Comparison of ENCODE assay signal across 8 mouse cellular contexts in the genomic region with DNA sequence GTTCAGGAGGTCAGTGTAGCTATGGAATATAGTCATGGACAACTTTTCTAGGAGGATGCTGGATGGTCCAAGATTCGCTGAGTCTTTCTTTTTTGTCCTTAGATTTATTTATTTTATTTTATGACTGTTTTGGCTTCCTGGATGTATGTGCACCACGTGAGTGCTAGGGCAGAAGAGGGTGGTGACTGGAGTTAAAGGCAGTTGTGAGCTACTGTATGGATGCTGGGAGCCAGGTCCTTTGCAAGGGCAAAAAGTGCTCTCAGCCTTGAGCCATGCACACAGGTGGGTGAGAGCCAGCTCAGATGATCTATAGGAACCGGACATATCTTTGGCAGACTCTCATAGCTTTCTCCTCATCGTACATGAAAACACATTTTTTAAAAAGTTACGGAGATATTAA. TPM values are rescaled to one million over a fixed set of nuclear protein-coding genes. Genes with fewer than 3 reads are reported as not detected.
DNase-seq lines count a peak whose midpoint lies in the region; ATAC-seq and TF ChIP-seq lines count a peak whose summit lies in the region.

No protein-coding gene starts in this region.

- TF ChIP-seq EP300 in liver, postnatal 0 days (IDR thresholded peaks at IDR 0.05; ENCODE audit: low read depth): no peak

- ATAC-seq in heart, embryonic 13.5 days (ENCODE audit: extremely low read depth, insufficient number of reproducible peaks, low FRiP score, low TSS enrichment): no peak
- no peak for ATAC-seq in forebrain, postnatal 0 days
- ATAC-seq in liver, postnatal 0 days: no peak

- intact Hi-C loops in left cerebral cortex, postnatal 36 days (cut with DNase I): no loop called here

- no peak for DNase-seq in heart, adult 9 months (ENCODE audit: low spot score in 2 of 2)
- DNase-seq in ES-E14 (ENCODE audit: low read depth, low spot score) (no peak), adipocyte (ENCODE audit: low spot score) (no peak)
- DNase-seq in forebrain, postnatal 0 days: no peak
- no peak for DNase-seq in liver, postnatal 0 days
- DNase-seq in frontal cortex, postnatal 10 days (ENCODE audit: low spot score in 2 of 2): no peak
- DNase-seq in left cerebral cortex, postnatal 36 days (ENCODE audit: low spot score in 2 of 2): no peak

- H3K27ac ChIP-seq in heart, embryonic 13.5 days (replicated peaks): peak overlapping the region; percentile 70; the same call in 1 of the 2 replicates
- H3K27ac ChIP-seq in ES-E14 (ENCODE audit: insufficient read depth, low read depth, low read length, poor library complexity, severe bottlenecking): no peak overlapping the region
- no peak overlapping the region for H3K27ac ChIP-seq in forebrain, postnatal 0 days (ENCODE audit: low read depth, low read length)
- no peak overlapping the region for H3K27ac ChIP-seq in liver, postnatal 0 days (ENCODE audit: low read depth)

- H3K9me3 ChIP-seq in heart, embryonic 13.5 days: no peaks in the 10 kb centered on the region
- no peaks in the 10 kb centered on the region for H3K9me3 ChIP-seq in ES-E14 (ENCODE audit: control insufficient read depth, insufficient read depth, low read depth, low read length)
- H3K9me3 ChIP-seq in forebrain, postnatal 0 days (ENCODE audit: low read length): no peaks in the 10 kb centered on the region
- no peaks in the 10 kb centered on the region for H3K9me3 ChIP-seq in liver, postnatal 0 days (ENCODE audit: low read length)

- in situ Hi-C loops in ES-E14 (cut with MboI; ENCODE audit: low sequenced_read_pairs in 2 of 2, unreplicated experiment in 2 of 2): no loop called here

- peak overlapping the region; percentile 90 for H3K9ac ChIP-seq in heart, embryonic 13.5 days
- H3K9ac ChIP-seq in ES-E14 (ENCODE audit: insufficient read depth, low read depth, low read length, poor library complexity, severe bottlenecking): no peak overlapping the region; the same call in 1 of the 2 replicates
- peak overlapping the region; percentile 78 for H3K9ac ChIP-seq in forebrain, postnatal 0 days
- H3K9ac ChIP-seq in liver, postnatal 0 days (replicated peaks): no peak overlapping the region

- H3K36me3 ChIP-seq in heart, embryonic 13.5 days: no peaks in the 10 kb centered on the region
- no peaks in the 10 kb centered on the region for H3K36me3 ChIP-seq in ES-E14 (ENCODE audit: control insufficient read depth, insufficient read depth, low read length, poor library complexity, severe bottlenecking)
- no peaks in the 10 kb centered on the region for H3K36me3 ChIP-seq in forebrain, postnatal 0 days (ENCODE audit: insufficient read depth)
- no peaks in the 10 kb centered on the region for H3K36me3 ChIP-seq in liver, postnatal 0 days (replicated peaks; ENCODE audit: insufficient read depth, low read length)

- 21% methylated on average over 5 of the region's 5 CpGs for WGBS in heart, embryonic 13.5 days
- 22% methylated on average over 5 of the region's 5 CpGs for WGBS in forebrain, postnatal 0 days
- WGBS in liver, postnatal 0 days (ENCODE audit: insufficient replicate concordance): 25% methylated on average over 5 of the region's 5 CpGs

- H3K27me3 ChIP-seq in heart, embryonic 13.5 days (replicated peaks): no peaks in the 10 kb centered on the region
- H3K27me3 ChIP-seq in forebrain, postnatal 0 days (ENCODE audit: insufficient read depth, low read length): no peaks in the 10 kb centered on the region
- no peaks in the 10 kb centered on the region for H3K27me3 ChIP-seq in liver, postnatal 0 days (ENCODE audit: insufficient read depth, low read length)

- peaks cover 9% of the 10 kb centered on the region for H3K4me1 ChIP-seq in heart, embryonic 13.5 days
- H3K4me1 ChIP-seq in ES-E14 (ENCODE audit: control insufficient read depth in 2 of 2, insufficient read depth in 2 of 2, low read length in 2 of 2, poor library complexity in 1 of 2): peaks cover 0 to 5% of the 10 kb centered on the region in 2 experiments; a peak in 2 of 4 replicates
- H3K4me1 ChIP-seq in forebrain, postnatal 0 days (ENCODE audit: insufficient read depth): peaks cover 7% of the 10 kb centered on the region
- H3K4me1 ChIP-seq in liver, postnatal 0 days (ENCODE audit: insufficient read depth): peaks cover 8% of the 10 kb centered on the region; the same call in 1 of the 2 replicates

- peak overlapping the region; percentile 85 for H3K4me2 ChIP-seq in heart, embryonic 13.5 days
- peak overlapping the region; percentile 67 for H3K4me2 ChIP-seq in forebrain, postnatal 0 days (ENCODE audit: low read depth)
- H3K4me2 ChIP-seq in liver, postnatal 0 days (ENCODE audit: low read depth, low read length): peak overlapping the region; percentile 83

- no peak for TF ChIP-seq CTCF in forebrain, postnatal 0 days (IDR thresholded peaks at IDR 0.05; ENCODE audit: low read depth)
- no peak for TF ChIP-seq CTCF in liver, postnatal 0 days (IDR thresholded peaks at IDR 0.05; ENCODE audit: low read depth)

- peak overlapping the region; percentile 81 for H3K4me3 ChIP-seq in heart, embryonic 13.5 days
- H3K4me3 ChIP-seq in ES-E14 (ENCODE audit: insufficient read depth in 1 of 2, low read depth in 1 of 2, low read length in 2 of 2, poor library complexity in 1 of 2, severe bottlenecking in 1 of 2): peak overlapping the region; percentile 62 to 91
- peak overlapping the region; percentile 71 for H3K4me3 ChIP-seq in forebrain, postnatal 0 days (ENCODE audit: low read depth, low read length)
- peak overlapping the region; percentile 61 for H3K4me3 ChIP-seq in liver, postnatal 0 days (ENCODE audit: low read depth, low read length)

TF ChIP-seq in ES-E14, 5 proteins besides CTCF, POLR2A, EP300 and RAD21:
- TF ChIP-seq ZNF384 (IDR thresholded peaks at IDR 0.05; ENCODE audit: low read depth, low read length) (no peak), ZC3H11A (IDR thresholded peaks at IDR 0.05; ENCODE audit: borderline replicate concordance, low read depth, low read length) (no peak), CHD2 (IDR thresholded peaks at IDR 0.05; ENCODE audit: low read depth, low read length) (no peak), HCFC1 (IDR thresholded peaks at IDR 0.05; ENCODE audit: borderline replicate concordance, insufficient read depth, low read length) (no peak), MAFK (IDR thresholded peaks at IDR 0.05; ENCODE audit: insufficient read depth, low read depth, low read length) (0 out of 2 replicates have a peak, but pooled peaks have one; percentile 9)

RNA-seq across cellular contexts. Expression of a gene that starts 0.4 kb away (rescaled TPM):
- polyA plus RNA-seq in heart, embryonic 13.5 days (2015; fragmentation: Nextera tagmentation; extraction: Ambion mirVana): 16.5 and 16.6 TPM in 2 replicates
- total RNA-seq in ES-E14 (2012; rRNA removed): 20.9 and 21.2 TPM in 2 replicates
- total RNA-seq in forebrain, postnatal 0 days (2014; rRNA removed): 76.3 and 96.5 TPM in 2 replicates
- 78.4 and 92.6 TPM in 2 replicates for polyA plus RNA-seq in forebrain, postnatal 0 days (2015; fragmentation: Nextera tagmentation; extraction: Ambion mirVana)
- 15.3 and 17.7 TPM in 2 replicates for polyA plus RNA-seq in liver, postnatal 0 days (2015; fragmentation: Nextera tagmentation; extraction: Ambion mirVana)
- 100 to 1,000 TPM; 110 to 115 TPM for total RNA-seq in left cerebral cortex, postnatal 36 days (2021)

RNA-seq across cellular contexts. Expression of a gene that starts 53.1 kb away (rescaled TPM):
- polyA plus RNA-seq in heart, embryonic 13.5 days (2015; fragmentation: Nextera tagmentation; extraction: Ambion mirVana): 320 and 353 TPM in 2 replicates
- 104 and 177 TPM in 2 replicates for total RNA-seq in ES-E14 (2012; rRNA removed)
- total RNA-seq in forebrain, postnatal 0 days (2014; rRNA removed): 213 and 227 TPM in 2 replicates
- 514 and 653 TPM in 2 replicates for polyA plus RNA-seq in forebrain, postnatal 0 days (2015; fragmentation: Nextera tagmentation; extraction: Ambion mirVana)
- polyA plus RNA-seq in liver, postnatal 0 days (2015; fragmentation: Nextera tagmentation; extraction: Ambion mirVana): 169 and 174 TPM in 2 replicates
- 100 to 1,000 TPM; 127 to 130 TPM for total RNA-seq in left cerebral cortex, postnatal 36 days (2021)

RNA-seq across cellular contexts. Expression of a gene that starts 53.6 kb away (rescaled TPM):
- polyA plus RNA-seq in heart, embryonic 13.5 days (2015; fragmentation: Nextera tagmentation; extraction: Ambion mirVana): 1,097 and 1,199 TPM in 2 replicates
- total RNA-seq in ES-E14 (2012; rRNA removed): 435 and 609 TPM in 2 replicates
- total RNA-seq in forebrain, postnatal 0 days (2014; rRNA removed): 328 and 431 TPM in 2 replicates
- polyA plus RNA-seq in forebrain, postnatal 0 days (2015; fragmentation: Nextera tagmentation; extraction: Ambion mirVana): 803 and 955 TPM in 2 replicates
- polyA plus RNA-seq in liver, postnatal 0 days (2015; fragmentation: Nextera tagmentation; extraction: Ambion mirVana): 546 and 587 TPM in 2 replicates
- 100 to 1,000 TPM; 350 to 464 TPM for total RNA-seq in left cerebral cortex, postnatal 36 days (2021)

Comparison
In these comparisons a context has a peak if more than half of its experiments do, and no peak if none do; other contexts are left out.
1. H3K9ac ChIP-seq: peak in heart, embryonic 13.5 days (single experiment) and forebrain, postnatal 0 days (single experiment); none in ES-E14 (single experiment) and liver, postnatal 0 days (single experiment).
2. Peak in every context shown above with its lines, with median percentiles within 50 percentile points of each other: H3K4me2 ChIP-seq and H3K4me3 ChIP-seq.